In genomic region chr14:48332193-48332592, GRCm38 (mm10) we compare ENCODE assay signal across 10 mouse cellular contexts.
DNase-seq lines count a peak whose midpoint lies in the region; ATAC-seq and TF ChIP-seq lines count a peak whose summit lies in the region.
"Had no signal": no experiment of that assay in that cellular context is flagged by ENCODE, and none has a peak within 500 bp of the region (broad histone marks: within the 10 kb centered on the region; RNA-seq: fewer than 3 reads in every experiment).

No protein-coding gene starts in this region.

- CTCF ChIA-PET in Patski (lab: Charles Lee): interaction anchor here (0.7 to 1.1 kb wide), 3 partner anchors 10 to 150 kb away, joined by 3 to 4 read pairs (median 3); no protein-coding TSS in a partner anchor

- 0 out of 2 replicates have a peak overlapping the region, but pooled peaks have one; percentile 18 for H3K9ac ChIP-seq in limb, embryonic 11.5 days (ENCODE audit: low read length)

- no peak for TF ChIP-seq CTCF in Patski (IDR thresholded peaks at IDR 0.05)

- peaks cover 16% of the 10 kb centered on the region for H3K27me3 ChIP-seq in Patski
- H3K27me3 ChIP-seq in heart, embryonic 10.5 days (ENCODE audit: insufficient read depth, poor library complexity, severe bottlenecking): peaks cover 77% of the 10 kb centered on the region
- no peaks in the 10 kb centered on the region for H3K27me3 ChIP-seq in limb, embryonic 11.5 days (ENCODE audit: control insufficient read depth, insufficient read depth, low read length)
- H3K27me3 ChIP-seq: CH12.LX had no signal

- ATAC-seq in Patski: peak; percentile 80
- ATAC-seq in limb, embryonic 11.5 days (ENCODE audit: insufficient number of reproducible peaks, low FRiP score, low TSS enrichment, low read depth): peak; percentile 54

- H3K4me2 ChIP-seq in limb, embryonic 11.5 days (ENCODE audit: low read depth, severe bottlenecking): no peak overlapping the region; the same call in 1 of the 2 replicates

- WGBS in heart, embryonic 10.5 days: 33% methylated on average over 2 of the region's 2 CpGs
- 25% methylated on average over 2 of the region's 2 CpGs for WGBS in limb, embryonic 11.5 days

- H3K4me1 ChIP-seq in heart, embryonic 10.5 days: peaks cover 19% of the 10 kb centered on the region
- peaks cover 27% of the 10 kb centered on the region for H3K4me1 ChIP-seq in limb, embryonic 11.5 days (ENCODE audit: control insufficient read depth, insufficient read depth, low read length)

- in situ Hi-C loops in Patski (cut with MboI; ENCODE audit: low pct_unique_long_range_greater_than_20kb): no loop called here

- H3K9me3 ChIP-seq in heart, embryonic 10.5 days: no peaks in the 10 kb centered on the region
- H3K9me3 ChIP-seq in limb, embryonic 11.5 days (ENCODE audit: control insufficient read depth, low read length): no peaks in the 10 kb centered on the region

- POLR2A ChIA-PET in Patski (lab: Charles Lee): no interaction called here

- H3K27ac ChIP-seq in heart, embryonic 10.5 days: peak overlapping the region; percentile 22; the same call in 1 of the 2 replicates
- peak overlapping the region; percentile 72 for H3K27ac ChIP-seq in limb, embryonic 11.5 days (replicated peaks; ENCODE audit: low read depth, low read length)

- DNase-seq in heart, adult 8-10 months (ENCODE audit: low spot score): peak; percentile 35
- no peak for DNase-seq in heart, postnatal 25 days (ENCODE audit: low spot score)
- peak; percentile 48 for DNase-seq in Patski (ENCODE audit: low read depth, low spot score)
- DNase-seq in heart, embryonic 10.5 days (ENCODE audit: low spot score): no peak
- DNase-seq in limb, embryonic 11.5 days (ENCODE audit: low spot score): peak; percentile 66
- no peak for DNase-seq in gastrocnemius, postnatal 10 days
- DNase-seq in urinary bladder, postnatal 4 days (ENCODE audit: low spot score in 2 of 2): no peak
- DNase-seq in spleen, adult 12 weeks (ENCODE audit: low spot score): no peak
- DNase-seq: thymus, postnatal 25 days had no signal

- intact Hi-C loops in heart, postnatal 25 days (cut with DNase I): no loop called here

- no peak overlapping the region for H3K4me3 ChIP-seq in heart, embryonic 10.5 days
- no peak overlapping the region for H3K4me3 ChIP-seq in limb, embryonic 11.5 days (ENCODE audit: low read depth, low read length)

- H3K36me3 ChIP-seq in heart, embryonic 10.5 days: no peaks in the 10 kb centered on the region
- H3K36me3 ChIP-seq in limb, embryonic 11.5 days (ENCODE audit: control insufficient read depth, insufficient read depth, low read length): no peaks in the 10 kb centered on the region

Comparison
In these comparisons a context has a peak if more than half of its experiments do, and no peak if none do; other contexts are left out.
1. DNase-seq: peak in heart, adult 8-10 months (single experiment), Patski (single experiment) and limb, embryonic 11.5 days (single experiment); none in heart, postnatal 25 days (single experiment), heart, embryonic 10.5 days (single experiment), gastrocnemius, postnatal 10 days (single experiment), urinary bladder, postnatal 4 days (0 of 2) and spleen, adult 12 weeks (single experiment).